Mouse (Mus musculus) spleen, adult 2 months (tissue): ENCODE results near the gene Mpig6b. TPM values are rescaled to one million over a fixed set of nuclear protein-coding genes. Genes with fewer than 3 reads are reported as not detected.

Experiments
- DNase-seq, 2 experiments: peaks; one replicate each; pipeline versions ENCODE4 v3.0.0 to v3.0.0-alpha.2; 2012 to 2021; ENCODE audit warnings: low spot score in 2 of 2, low read depth in 1 of 2
- H3K27ac ChIP-seq: fragments of 200-500 bp; 2 replicates; pipeline ENCODE4 v1.5.1; 2012; ENCODE audit warnings: low read length, inconsistent platforms; ENCODE audit not compliant: insufficient read depth
- H3K27me3 ChIP-seq: fragments of 200-500 bp; 2 replicates; pipeline ENCODE4 v1.6.1; 2012; ENCODE audit warnings: mild to moderate bottlenecking, moderate library complexity, low read length, inconsistent platforms; ENCODE audit not compliant: control insufficient read depth, insufficient read depth
- H3K36me3 ChIP-seq: fragments of 200-500 bp; 2 replicates; pipeline ENCODE4 v1.6.1; 2012; ENCODE audit warnings: mild to moderate bottlenecking, low read length, inconsistent platforms; ENCODE audit not compliant: control insufficient read depth, insufficient read depth
- H3K4me1 ChIP-seq: fragments of 200-500 bp; 2 replicates; pipeline ENCODE4 v1.6.1; 2011; ENCODE audit warnings: inconsistent platforms; ENCODE audit not compliant: control insufficient read depth, insufficient read depth, insufficient read length
- H3K4me3 ChIP-seq: fragments of 200-500 bp; 2 replicates; pipeline ENCODE4 v1.5.1; 2011; ENCODE audit warnings: mild to moderate bottlenecking, inconsistent platforms; ENCODE audit not compliant: insufficient read depth, insufficient read length; ENCODE audit errors: extremely low read depth
- CTCF ChIP-seq: fragments of 200-500 bp; IDR thresholded peaks from 2 replicates; pipeline ENCODE4 v1.5.1; 2011; ENCODE audit warnings: mild to moderate bottlenecking, inconsistent platforms; ENCODE audit not compliant: insufficient read depth, insufficient read length, insufficient replicate concordance; ENCODE audit errors: extremely low read depth
- POLR2A ChIP-seq: fragments of 200-500 bp; IDR thresholded peaks from 2 replicates; pipeline ENCODE4 v1.6.1; 2011; ENCODE audit warnings: low read depth, low read length, inconsistent platforms
- WGBS: fragments of 180-500 bp; shearing (Covaris S2); methylation state at CpG from one replicate; pipeline ENCODE4 v1.1.7; 2018; 5-methylcytosine and 5-hydroxymethylcytosine counted together
- polyA plus RNA-seq: library from polyadenylated mRNA; depleted of rRNA; stranded (reverse); fragments of >200 nt; gene quantifications from 2 replicates; pipeline ENCODE4 v1.2.3, GENCODE M21; 2012

Mpig6b gene
- polyA plus RNA-seq, 1 experiment, result 4.8 TPM

- peaks cover 50% of the 10 kb centered on the region for H3K36me3 ChIP-seq
- no peak for TF ChIP-seq CTCF
- no peak for TF ChIP-seq POLR2A
- H3K4me3 ChIP-seq, result no peak overlapping the region
- DNase-seq, result no peak
- H3K27me3 ChIP-seq, result no peaks in the 10 kb centered on the region
- WGBS, result 95% methylated on average over 12 of the region's 12 CpGs
- H3K27ac ChIP-seq, result no peak overlapping the region
- H3K4me1 ChIP-seq, result no peaks in the 10 kb centered on the region
Observed at GRCm38 (mm10) chr17:35096597-35096996, 30.6 kb upstream of the Mpig6b start.

- TF ChIP-seq CTCF (no peak), POLR2A (no peak)
- Histone ChIP-seq H3K27me3 (no peaks in the 10 kb centered on the region), H3K27ac (no peak overlapping the region), H3K4me3 (no peak overlapping the region), H3K4me1 (peaks cover 5% of the 10 kb centered on the region; the same call in 1 of the 2 replicates), H3K36me3 (peaks cover 37% of the 10 kb centered on the region)
- 87% methylated on average over 15 of the region's 15 CpGs for WGBS
- DNase-seq, result no peak
Observed at GRCm38 (mm10) chr17:35094475-35095365, 28.7 kb upstream of the Mpig6b start.

GRCm38 (mm10) chr17:35092403-35093198 is 26.6 kb upstream of the Mpig6b start:
- Histone ChIP-seq H3K4me1 (peaks cover 5% of the 10 kb centered on the region; the same call in 1 of the 2 replicates), H3K4me3 (no peak overlapping the region), H3K27ac (no peak overlapping the region), H3K27me3 (no peaks in the 10 kb centered on the region), H3K36me3 (peaks cover 24% of the 10 kb centered on the region)
- 90% methylated on average over 14 of the region's 14 CpGs for WGBS
- TF ChIP-seq POLR2A (no peak), CTCF (no peak)
- DNase-seq, result no peak

- WGBS, result 66% methylated on average over 8 of the region's 8 CpGs
- TF ChIP-seq CTCF, result no peak
- H3K36me3 ChIP-seq, result peaks cover 14% of the 10 kb centered on the region
- peaks cover 5% of the 10 kb centered on the region; the same call in 1 of the 2 replicates for H3K4me1 ChIP-seq
- no peak overlapping the region for H3K27ac ChIP-seq
- no peak for DNase-seq
- H3K27me3 ChIP-seq, result no peaks in the 10 kb centered on the region
- no peak overlapping the region for H3K4me3 ChIP-seq
Observed at GRCm38 (mm10) chr17:35090166-35090932, 24.4 kb upstream of the Mpig6b start.

GRCm38 (mm10) chr17:35088825-35089644 is 23.1 kb upstream of the Mpig6b start, which contains the start of gene Abhd16a:
Gene Abhd16a (plus strand): TSS chr17:35089263.
- DNase-seq, result peak; percentile 88 to 91
- no peaks in the 10 kb centered on the region for H3K27me3 ChIP-seq
- peaks cover 5% of the 10 kb centered on the region; the same call in 1 of the 2 replicates for H3K4me1 ChIP-seq
- H3K27ac ChIP-seq, result peak within 1 kb of the TSS; percentile 99
- H3K36me3 ChIP-seq, result peaks cover 9% of the 10 kb centered on the region
- 2% methylated on average over 67 of the region's 67 CpGs for WGBS
- TF ChIP-seq POLR2A (peak; percentile 72), CTCF (0 out of 2 replicates have a peak, but pooled peaks have one; percentile 0)
- H3K4me3 ChIP-seq, result peak within 1 kb of the TSS; percentile 98
